Mouse (Mus musculus) bone marrow macrophage, adult 2 months (primary cell): ENCODE measurements around the gene Hsd17b14.

Experiments
- CTCF ChIP-seq: IDR thresholded peaks from 2 replicates; pipeline ENCODE4 v1.5.1; 2012; ENCODE audit warnings: low read depth, mild to moderate bottlenecking, low read length, moderate library complexity
- POLR2A ChIP-seq: IDR thresholded peaks from 2 replicates; pipeline ENCODE4 v1.6.1; 2012; ENCODE audit warnings: mild to moderate bottlenecking, low read depth, low read length, borderline replicate concordance

DNA sequence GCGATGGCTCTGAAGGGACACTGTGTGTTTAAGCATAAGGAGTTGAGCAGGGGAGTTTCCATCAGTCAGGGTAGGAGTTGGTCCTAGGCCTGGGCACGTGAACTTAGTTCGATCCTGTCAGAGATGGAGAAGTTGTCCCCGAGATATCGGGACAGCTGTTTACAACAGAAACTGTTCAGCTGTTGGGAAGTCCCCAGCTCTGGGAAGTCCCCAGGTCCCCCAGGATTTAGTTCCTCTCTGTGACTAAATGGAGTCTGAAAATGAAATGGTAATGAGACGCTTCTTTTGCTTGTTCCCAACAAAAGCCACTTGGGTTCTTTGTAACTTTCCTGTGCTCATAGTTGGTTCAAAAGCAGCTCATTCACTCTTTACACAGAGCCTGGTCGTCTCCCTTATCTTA is 37.2 kb downstream of the Hsd17b14 start:
- TF ChIP-seq CTCF (no peak), POLR2A (no peak)
